Mouse (Mus musculus) lung, adult 2 months (tissue): Measurements from ENCODE around the gene Garnl3.

ENCODE experiments used
- CTCF ChIP-seq: fragments of 200-500 bp; IDR thresholded peaks from 2 replicates; pipeline ENCODE4 v1.5.1; 2011; ENCODE audit warnings: mild to moderate bottlenecking, low read length, control low read depth; ENCODE audit not compliant: insufficient read depth
- POLR2A ChIP-seq: fragments of 200-500 bp; IDR thresholded peaks from 2 replicates; pipeline ENCODE4 v1.6.1; 2011; ENCODE audit warnings: low read depth, mild to moderate bottlenecking, control low read depth, low read length, borderline replicate concordance; ENCODE audit errors: extremely low read depth

DNA sequence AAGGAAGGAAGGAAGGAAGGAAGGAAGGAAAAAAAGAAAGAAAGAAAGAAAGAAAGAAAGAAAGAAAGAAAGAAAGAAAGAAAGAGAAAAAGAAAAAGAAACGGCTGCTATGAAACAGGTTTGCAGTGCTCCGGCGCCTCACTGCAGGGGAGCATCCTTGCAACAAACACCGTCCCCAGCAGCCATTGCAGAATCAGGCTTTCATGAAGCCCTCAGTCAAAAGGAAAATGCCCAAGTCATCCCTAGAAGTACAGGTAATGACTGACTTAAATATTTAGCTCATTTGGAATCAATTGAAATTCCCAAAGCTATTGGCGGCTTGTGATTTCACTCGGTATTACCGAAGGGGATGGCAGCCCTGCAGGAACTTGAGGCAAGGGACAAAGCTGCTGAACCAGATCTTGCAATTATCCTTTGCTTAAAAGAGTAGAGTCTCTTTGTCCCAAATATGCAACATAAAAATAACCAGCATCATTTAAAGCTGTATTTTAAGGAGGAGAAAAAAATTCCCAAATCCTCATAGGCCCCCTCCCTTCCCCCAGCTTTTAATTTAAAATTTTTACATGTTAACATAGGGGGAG is 45.3 kb downstream of the Garnl3 start:
- no peak for TF ChIP-seq POLR2A
- no peak for TF ChIP-seq CTCF
